Mouse (Mus musculus): ENCODE measurements around the gene Wwox.

DNA sequence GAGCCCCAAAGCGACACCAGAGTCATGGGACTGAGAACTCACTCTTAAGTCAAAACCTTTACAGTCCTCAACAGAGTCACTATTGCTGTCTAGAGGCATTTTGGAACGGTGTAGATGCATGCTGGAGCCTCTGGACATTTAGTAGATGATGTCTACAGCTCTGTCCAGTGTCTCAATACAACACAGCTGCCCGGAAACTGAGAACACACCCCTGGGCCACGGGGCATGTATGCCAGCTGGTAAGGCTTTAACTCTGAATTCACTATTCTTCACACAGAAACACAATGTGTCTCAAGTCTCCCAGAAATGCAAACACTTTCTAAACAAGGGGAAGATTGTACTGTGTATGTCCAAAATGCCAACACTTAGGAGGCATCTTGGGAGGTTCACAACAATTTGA is 584.6 kb downstream of the Wwox start:
- TF ChIP-seq POLR2A (IDR thresholded peaks at IDR 0.05; ENCODE audit: borderline replicate concordance, control insufficient read depth, low read depth, low read length), result no peak
- TF ChIP-seq CTCF (IDR thresholded peaks at IDR 0.05; ENCODE audit: control insufficient read depth, insufficient read depth, low read length), result no peak
